Mouse (Mus musculus) neural tube, embryonic 13.5 days (tissue): ENCODE results near the gene Zfp784. TPM values are rescaled to one million over a fixed set of nuclear protein-coding genes. Genes with fewer than 3 reads are reported as not detected.
"Not testable (repeated sequence)": the region's sequence is repeated elsewhere in the genome, so short reads cannot be mapped to it uniquely, and the experiment has no call there.

Experiments
- ATAC-seq: fragments of 200-750 bp; cut with Nextera tagmentation; 2 replicates; pipeline ENCODE4 v1.8.0; 2017; ENCODE audit warnings: low read depth, mild to moderate bottlenecking, moderate TSS enrichment, moderate library complexity
- H3K27ac ChIP-seq: fragments of 300-500 bp; sonication (generic); replicated peaks from 2 replicates; pipeline ENCODE4 v1.5.1; 2015; ENCODE audit warnings: moderate library complexity, mild to moderate bottlenecking, inconsistent platforms
- H3K27me3 ChIP-seq: fragments of 300-500 bp; sonication (generic); 2 replicates; pipeline ENCODE4 v1.6.1; 2015; ENCODE audit warnings: mild to moderate bottlenecking, inconsistent platforms
- H3K36me3 ChIP-seq: fragments of 300-500 bp; sonication (generic); 2 replicates; pipeline ENCODE4 v1.6.1; 2015; ENCODE audit warnings: mild to moderate bottlenecking, inconsistent platforms
- H3K4me1 ChIP-seq: fragments of 300-500 bp; sonication (generic); replicated peaks from 2 replicates; pipeline ENCODE4 v1.6.1; 2015; ENCODE audit warnings: inconsistent platforms
- H3K4me2 ChIP-seq: fragments of 300-500 bp; sonication (generic); 2 replicates; pipeline ENCODE4 v1.6.1; 2015; ENCODE audit warnings: inconsistent platforms, mild to moderate bottlenecking, moderate library complexity
- H3K4me3 ChIP-seq: fragments of 300-500 bp; sonication (generic); 2 replicates; pipeline ENCODE4 v1.5.1; 2015; ENCODE audit warnings: mild to moderate bottlenecking, inconsistent platforms
- H3K9ac ChIP-seq: fragments of 300-500 bp; sonication (generic); 2 replicates; pipeline ENCODE4 v1.6.1; 2015; ENCODE audit warnings: moderate library complexity, mild to moderate bottlenecking, inconsistent platforms
- H3K9me3 ChIP-seq: fragments of 300-500 bp; sonication (generic); 2 replicates; pipeline ENCODE4 v1.6.1; 2016; ENCODE audit warnings: inconsistent platforms
- WGBS: fragments of 180-500 bp; shearing (Covaris S2); methylation state at CpG from one replicate; pipeline ENCODE4 v1.1.7; 2015; 5-methylcytosine and 5-hydroxymethylcytosine counted together
- polyA plus RNA-seq: library from polyadenylated mRNA; unstranded; fragments of >200 nt; fragmentation: Nextera tagmentation; extraction: Ambion mirVana; gene quantifications from 2 replicates; pipeline ENCODE4 v1.2.1, GENCODE M21; 2015

Zfp784 gene
- polyA plus RNA-seq, 1 experiment from 2014 or later = 9.1 TPM

DNA sequence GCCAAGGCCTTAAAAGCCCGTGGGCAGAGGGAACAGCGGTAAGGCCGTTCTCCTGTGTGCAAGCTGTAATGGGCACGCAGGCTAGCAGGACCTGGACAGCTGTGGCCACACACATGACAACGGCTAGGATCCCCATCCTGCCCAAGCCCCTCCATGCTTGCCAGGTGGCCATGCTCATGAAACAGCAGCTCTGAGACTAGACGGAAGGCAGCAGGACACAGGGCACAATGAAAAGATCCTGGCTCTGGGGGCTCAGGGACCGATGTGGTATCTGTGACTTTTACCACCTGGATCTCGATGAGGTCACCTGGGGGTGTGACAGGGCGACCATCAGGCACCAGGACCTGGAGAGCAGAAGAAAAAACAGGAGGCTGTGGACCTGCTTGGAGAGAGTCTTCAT is 2.1 kb downstream of the Zfp784 start:
- no peak overlapping the region for H3K9ac ChIP-seq
- H3K27ac ChIP-seq = no peak overlapping the region
- H3K4me2 ChIP-seq = no peak overlapping the region
- H3K36me3 ChIP-seq = peaks cover 55% of the 10 kb centered on the region
- peaks cover 22% of the 10 kb centered on the region for H3K4me1 ChIP-seq
- no peak overlapping the region for H3K4me3 ChIP-seq
- no peaks in the 10 kb centered on the region for H3K27me3 ChIP-seq
- 95% methylated on average over 9 of the region's 9 CpGs for WGBS
- no peak for ATAC-seq
- peaks cover 10% of the 10 kb centered on the region for H3K9me3 ChIP-seq

GRCm38 (mm10) chr7:5035628-5036027 is 2.6 kb downstream of the Zfp784 start:
- H3K36me3 ChIP-seq = peaks cover 59% of the 10 kb centered on the region
- no peak overlapping the region for H3K4me2 ChIP-seq
- peaks cover 15% of the 10 kb centered on the region for H3K9me3 ChIP-seq
- 94% methylated on average over 17 of the region's 17 CpGs for WGBS
- no peak overlapping the region for H3K27ac ChIP-seq
- H3K4me3 ChIP-seq = no peak overlapping the region
- ATAC-seq = no peak
- no peak overlapping the region for H3K9ac ChIP-seq
- H3K27me3 ChIP-seq = no peaks in the 10 kb centered on the region
- peaks cover 22% of the 10 kb centered on the region for H3K4me1 ChIP-seq

- WGBS = 91% methylated on average over 3 of the region's 3 CpGs
Measured at GRCm38 (mm10) chr7:5033818-5034217, 4.4 kb downstream of the Zfp784 start, which contains the start of gene 4632433K11Rik. 4632433K11Rik (plus strand) TSS chr7:5034118.

GRCm38 (mm10) chr7:5031496-5031895 is 6.8 kb downstream of the Zfp784 start:
- H3K9me3 ChIP-seq = peaks cover 28% of the 10 kb centered on the region
- H3K36me3 ChIP-seq = peaks cover 97% of the 10 kb centered on the region
- ATAC-seq = no peak
- no peak overlapping the region for H3K9ac ChIP-seq
- no peak overlapping the region for H3K4me2 ChIP-seq
- H3K27me3 ChIP-seq = no peaks in the 10 kb centered on the region
- no peaks in the 10 kb centered on the region for H3K4me1 ChIP-seq
- WGBS = 72% methylated on average over 46 of the region's 46 CpGs
- H3K27ac ChIP-seq = no peak overlapping the region
- no peak overlapping the region for H3K4me3 ChIP-seq

More at GRCm38 (mm10) chr7:5033818-5034217, 4.4 kb downstream of the Zfp784 start, which contains the start of gene 4632433K11Rik:
- Histone ChIP-seq H3K4me2 (no peak within 1 kb of the TSS), H3K9ac (no peak within 1 kb of the TSS), H3K27ac (no peak within 1 kb of the TSS), H3K27me3 (no peaks in the 10 kb centered on the region), H3K9me3 (peaks cover 31% of the 10 kb centered on the region), H3K36me3 (peaks cover 77% of the 10 kb centered on the region), H3K4me3 (no peak within 1 kb of the TSS), H3K4me1 (peaks cover 11% of the 10 kb centered on the region)
- no peak for ATAC-seq

DNA sequence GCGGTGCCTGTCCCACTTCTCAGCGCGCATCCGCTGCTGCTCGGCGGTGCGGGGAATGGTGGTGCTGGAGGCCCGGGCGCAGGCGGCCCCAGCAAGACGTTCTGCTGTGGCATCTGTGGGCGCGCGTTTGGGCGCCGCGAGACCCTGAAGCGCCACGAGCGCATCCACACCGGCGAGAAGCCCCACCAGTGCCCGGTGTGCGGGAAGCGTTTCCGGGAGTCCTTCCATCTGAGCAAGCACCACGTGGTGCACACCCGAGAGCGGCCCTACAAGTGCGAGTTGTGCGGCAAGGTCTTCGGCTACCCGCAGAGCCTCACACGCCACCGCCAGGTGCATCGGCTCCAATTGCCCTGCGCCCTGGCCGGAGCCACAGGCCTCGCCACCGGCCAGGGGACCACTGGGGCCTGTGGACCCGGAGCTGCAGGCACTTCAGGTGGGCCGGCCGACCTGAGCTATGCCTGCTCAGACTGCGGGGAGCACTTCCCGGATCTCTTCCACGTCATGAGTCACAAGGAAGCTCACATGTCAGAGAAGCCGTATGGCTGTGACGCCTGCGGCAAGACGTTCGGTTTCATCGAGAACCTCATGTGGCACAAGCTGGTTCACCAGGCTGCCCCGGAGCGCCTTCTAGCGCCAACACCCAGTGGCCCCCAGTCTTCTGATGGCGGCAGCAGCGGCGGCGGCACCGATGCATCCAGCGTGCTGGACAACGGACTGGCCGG is 7.5 kb downstream of the Zfp784 start:
- peaks cover 96% of the 10 kb centered on the region for H3K36me3 ChIP-seq
- H3K9me3 ChIP-seq = peaks cover 28% of the 10 kb centered on the region
- H3K27me3 ChIP-seq = no peaks in the 10 kb centered on the region
- H3K27ac ChIP-seq = no peak overlapping the region
- H3K4me2 ChIP-seq = no peak overlapping the region
- 82% methylated on average over 63 of the region's 63 CpGs for WGBS
- ATAC-seq = no peak
- no peak overlapping the region for H3K9ac ChIP-seq
- no peak overlapping the region for H3K4me3 ChIP-seq
- H3K4me1 ChIP-seq = no peaks in the 10 kb centered on the region

DNA sequence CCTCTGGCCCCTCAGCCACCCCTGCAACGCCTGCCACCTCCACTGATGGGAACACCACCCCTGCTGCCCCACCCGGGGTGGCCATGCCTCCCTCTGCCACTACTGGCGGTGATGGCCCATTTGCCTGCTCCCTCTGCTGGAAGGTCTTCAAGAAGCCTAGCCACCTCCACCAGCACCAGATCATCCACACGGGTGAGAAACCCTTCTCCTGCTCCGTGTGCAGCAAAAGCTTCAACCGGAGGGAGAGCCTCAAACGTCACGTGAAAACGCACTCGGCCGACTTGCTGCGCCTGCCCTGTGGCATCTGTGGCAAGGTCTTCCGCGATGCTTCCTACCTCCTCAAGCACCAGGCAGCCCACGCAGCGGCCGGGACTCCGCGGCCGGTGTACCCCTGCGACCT is 8.3 kb downstream of the Zfp784 start:
- Histone ChIP-seq H3K4me1 (no peaks in the 10 kb centered on the region), H3K4me2 (no peak overlapping the region), H3K27me3 (no peaks in the 10 kb centered on the region), H3K36me3 (peaks cover 94% of the 10 kb centered on the region), H3K27ac (no peak overlapping the region), H3K9me3 (peaks cover 28% of the 10 kb centered on the region), H3K4me3 (no peak overlapping the region), H3K9ac (no peak overlapping the region)
- 88% methylated on average over 21 of the region's 21 CpGs for WGBS
- ATAC-seq = no peak

DNA sequence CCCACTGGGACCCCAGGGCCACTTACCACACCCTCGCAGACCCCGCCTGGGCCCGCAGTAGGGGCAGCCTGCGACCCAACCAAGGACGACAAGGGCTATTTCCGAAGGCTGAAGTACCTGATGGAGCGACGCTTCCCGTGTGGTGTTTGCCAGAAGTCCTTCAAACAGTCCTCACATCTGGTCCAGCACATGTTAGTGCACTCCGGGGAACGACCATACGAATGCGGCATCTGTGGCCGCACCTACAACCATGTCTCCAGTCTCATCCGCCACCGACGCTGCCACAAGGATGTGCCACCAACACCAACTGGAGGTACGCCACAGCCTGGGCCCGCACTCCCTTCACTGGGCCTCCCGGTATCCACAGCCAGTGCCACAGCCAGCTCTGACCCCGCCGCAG is 8.7 kb downstream of the Zfp784 start:
- Histone ChIP-seq H3K9ac (no peak overlapping the region), H3K9me3 (peaks cover 28% of the 10 kb centered on the region), H3K36me3 (peaks cover 94% of the 10 kb centered on the region), H3K4me1 (no peaks in the 10 kb centered on the region), H3K4me2 (no peak overlapping the region), H3K27me3 (no peaks in the 10 kb centered on the region), H3K4me3 (no peak overlapping the region), H3K27ac (no peak overlapping the region)
- WGBS = 97% methylated on average over 22 of the region's 22 CpGs
- ATAC-seq = no peak

- H3K9ac ChIP-seq = peak overlapping the region; percentile 80
- 55% methylated on average over 5 of the region's 5 CpGs for WGBS
- H3K27ac ChIP-seq = peak overlapping the region; percentile 93
- no peaks in the 10 kb centered on the region for H3K27me3 ChIP-seq
- peak overlapping the region; percentile 60 for H3K4me3 ChIP-seq
- ATAC-seq = no peak
- peaks cover 43% of the 10 kb centered on the region for H3K36me3 ChIP-seq
- peak overlapping the region; percentile 84 for H3K4me2 ChIP-seq
- H3K4me1 ChIP-seq = peaks cover 24% of the 10 kb centered on the region
- H3K9me3 ChIP-seq = no peaks in the 10 kb centered on the region
Measured at GRCm38 (mm10) chr7:5021197-5021596, 17.0 kb downstream of the Zfp784 start.

DNA sequence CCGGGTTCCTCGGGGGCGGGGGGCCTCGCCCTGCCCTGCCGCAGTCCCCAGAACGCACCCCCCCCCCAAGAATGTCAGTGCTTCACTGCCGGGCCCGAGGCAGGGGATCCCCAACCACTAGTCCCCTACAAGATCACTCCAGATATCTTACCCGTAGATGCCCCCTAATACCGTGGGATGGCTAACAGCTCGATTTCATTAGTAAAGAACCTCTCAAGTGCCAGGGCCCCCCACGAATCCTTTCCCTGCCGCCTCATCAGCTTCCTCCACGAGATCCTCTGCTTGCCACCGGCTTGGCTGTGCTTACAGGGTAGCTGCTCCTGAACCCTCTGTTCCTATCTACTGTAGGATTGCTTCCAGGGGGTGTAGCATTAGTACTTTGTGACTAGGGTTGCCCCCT is 17.6 kb downstream of the Zfp784 start:
- 0% methylated on average over 15 of the region's 15 CpGs for WGBS
- Histone ChIP-seq H3K27me3 (no peaks in the 10 kb centered on the region), H3K9me3 (no peaks in the 10 kb centered on the region), H3K4me1 (peaks cover 29% of the 10 kb centered on the region), H3K4me3 (peak overlapping the region; percentile 60), H3K9ac (peak overlapping the region; percentile 80), H3K36me3 (peaks cover 39% of the 10 kb centered on the region), H3K4me2 (peak overlapping the region; percentile 84), H3K27ac (peak overlapping the region; percentile 93)
- ATAC-seq = peak; percentile 38

GRCm38 (mm10) chr7:5020000-5020681 is 18.1 kb downstream of the Zfp784 start, which contains the start of the genes Zfp865 and Ccdc106:
Zfp865 (plus strand) TSS chr7:5020376.
Ccdc106 (plus strand) TSS chr7:5020553.
- Histone ChIP-seq H3K27ac (peak within 1 kb of the TSS; percentile 93), H3K4me2 (peak within 1 kb of the TSS; percentile 84), H3K27me3 (no peaks in the 10 kb centered on the region), H3K4me3 (peak within 1 kb of the TSS; percentile 60), H3K4me1 (peaks cover 29% of the 10 kb centered on the region), H3K9ac (peak within 1 kb of the TSS; percentile 80), H3K9me3 (no peaks in the 10 kb centered on the region), H3K36me3 (peaks cover 34% of the 10 kb centered on the region)
- WGBS = under 1% methylated on average over 47 of the region's 49 CpGs
- peak; percentile 91 for ATAC-seq

- ATAC-seq, H3K9me3 ChIP-seq, H3K27me3 ChIP-seq: not testable (repeated sequence)
- peak overlapping the region; percentile 60 for H3K4me3 ChIP-seq
- H3K27ac ChIP-seq = peak overlapping the region; percentile 93
- peaks cover 29% of the 10 kb centered on the region for H3K36me3 ChIP-seq
- peaks cover 29% of the 10 kb centered on the region for H3K4me1 ChIP-seq
- peak overlapping the region; percentile 80; the same call in 1 of the 2 replicates for H3K9ac ChIP-seq
- H3K4me2 ChIP-seq = peak overlapping the region; percentile 84
- WGBS = 26% methylated on average over 8 of the region's 8 CpGs
Measured at GRCm38 (mm10) chr7:5019576-5019975, 18.7 kb downstream of the Zfp784 start.

DNA sequence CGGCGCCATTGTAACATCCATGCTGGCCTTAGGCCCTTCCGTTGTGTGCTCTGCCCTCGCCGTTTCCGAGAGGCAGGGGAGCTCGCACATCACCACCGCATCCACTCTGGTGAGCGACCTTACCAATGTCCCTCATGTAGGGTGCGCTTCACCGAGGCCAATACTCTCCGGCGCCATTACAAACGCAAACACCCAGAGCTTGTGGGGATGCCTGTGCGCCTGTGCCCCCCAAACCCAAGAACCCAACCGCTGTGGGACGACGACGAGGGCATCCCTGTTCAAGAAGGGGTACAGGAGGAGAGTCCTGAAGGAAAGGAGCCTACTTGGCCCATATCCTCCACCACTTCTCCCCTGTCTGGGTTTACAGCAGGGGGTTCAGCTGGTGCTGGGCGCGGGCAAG is 20.3 kb downstream of the Zfp784 start:
- Histone ChIP-seq H3K9me3 (no peaks in the 10 kb centered on the region), H3K9ac (no peak overlapping the region), H3K36me3 (peaks cover 14% of the 10 kb centered on the region), H3K4me3 (no peak overlapping the region), H3K4me2 (no peak overlapping the region), H3K4me1 (peaks cover 34% of the 10 kb centered on the region), H3K27ac (no peak overlapping the region), H3K27me3 (no peaks in the 10 kb centered on the region)
- 97% methylated on average over 21 of the region's 21 CpGs for WGBS
- no peak for ATAC-seq
